Mouse (Mus musculus) ovary, adult 18-20 months (tissue): ENCODE results near the gene Ifnlr1.
"Not testable (repeated sequence)": the region's sequence is repeated elsewhere in the genome, so short reads cannot be mapped to it uniquely, and the experiment has no call there.

Source experiments
- DNase-seq: peaks from one replicate; pipeline ENCODE4 v3.0.0; 2022; ENCODE audit warnings: low spot score, mixed read lengths

Gene Ifnlr1

GRCm38 (mm10) chr4:135686568-135686953, 474 bp downstream of the Ifnlr1 start:
- DNase-seq = no peak

DNA sequence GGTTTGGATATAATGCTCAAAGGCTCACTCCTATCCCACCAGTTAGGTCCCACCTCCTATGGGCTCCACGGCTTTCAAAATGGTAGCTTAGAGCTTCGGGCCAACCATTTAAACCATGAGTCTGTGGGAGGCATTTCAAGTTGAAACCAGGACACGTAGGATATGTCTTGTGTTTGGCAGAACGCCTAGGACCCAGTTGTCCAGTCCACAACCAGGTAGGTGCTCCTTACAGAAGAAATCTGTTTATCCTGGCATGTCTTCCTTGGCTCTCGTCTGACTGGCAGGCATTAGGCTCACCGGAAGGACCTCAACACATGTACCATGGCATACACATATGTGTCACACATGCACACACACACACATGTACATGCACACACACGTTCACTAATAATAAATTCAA, 3.7 kb downstream of the Ifnlr1 start:
- no peak for DNase-seq

- DNase-seq = no peak
These were observed 4.2 kb downstream of the Ifnlr1 start for GRCm38 (mm10) chr4:135690241-135690640.

DNA sequence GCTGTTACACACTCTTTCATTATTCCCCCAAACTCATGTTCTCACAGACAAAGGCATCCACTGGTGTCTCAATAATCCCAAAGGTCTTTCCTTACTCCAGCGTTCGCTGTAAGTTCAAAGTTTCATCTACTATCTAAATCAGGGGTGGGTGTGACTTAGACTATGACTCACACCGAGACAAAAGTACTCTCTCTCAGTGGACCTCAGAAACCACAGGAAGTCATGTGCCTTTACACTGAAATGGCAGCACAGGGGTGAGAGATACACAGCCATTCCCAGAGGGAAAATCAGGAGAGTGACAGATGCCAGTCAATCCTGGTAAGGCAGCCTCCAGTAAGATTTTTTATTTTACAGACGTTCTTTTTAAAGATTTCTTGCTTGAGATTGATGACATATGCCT, 6.8 kb downstream of the Ifnlr1 start:
- DNase-seq = no peak

- no peak for DNase-seq
These were observed 12.4 kb downstream of the Ifnlr1 start for GRCm38 (mm10) chr4:135698498-135698897.

- no peak for DNase-seq
These were observed 17.4 kb downstream of the Ifnlr1 start for GRCm38 (mm10) chr4:135703497-135703896.

- no peak for DNase-seq
These were observed 17.9 kb downstream of the Ifnlr1 start for GRCm38 (mm10) chr4:135704016-135704415.

DNA sequence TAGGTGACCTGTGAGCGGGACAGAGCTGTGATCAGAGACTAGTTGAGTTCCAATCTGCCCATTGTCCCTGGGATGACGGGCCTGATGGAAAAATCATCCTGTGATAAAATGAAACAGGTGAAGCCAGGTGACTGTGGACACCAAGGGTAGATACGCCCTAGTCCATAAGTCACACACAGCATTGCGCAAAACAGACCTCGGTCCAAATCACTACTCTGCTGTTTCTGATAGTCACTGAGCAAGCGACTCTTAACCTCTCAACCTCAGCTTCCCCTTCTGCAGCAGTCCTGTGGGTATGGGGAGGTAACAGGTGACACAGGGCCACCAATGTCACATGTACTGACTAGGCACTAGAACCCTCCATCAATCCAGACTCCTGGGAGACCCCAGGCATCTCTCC, 20.0 kb downstream of the Ifnlr1 start:
- no peak for DNase-seq

DNA sequence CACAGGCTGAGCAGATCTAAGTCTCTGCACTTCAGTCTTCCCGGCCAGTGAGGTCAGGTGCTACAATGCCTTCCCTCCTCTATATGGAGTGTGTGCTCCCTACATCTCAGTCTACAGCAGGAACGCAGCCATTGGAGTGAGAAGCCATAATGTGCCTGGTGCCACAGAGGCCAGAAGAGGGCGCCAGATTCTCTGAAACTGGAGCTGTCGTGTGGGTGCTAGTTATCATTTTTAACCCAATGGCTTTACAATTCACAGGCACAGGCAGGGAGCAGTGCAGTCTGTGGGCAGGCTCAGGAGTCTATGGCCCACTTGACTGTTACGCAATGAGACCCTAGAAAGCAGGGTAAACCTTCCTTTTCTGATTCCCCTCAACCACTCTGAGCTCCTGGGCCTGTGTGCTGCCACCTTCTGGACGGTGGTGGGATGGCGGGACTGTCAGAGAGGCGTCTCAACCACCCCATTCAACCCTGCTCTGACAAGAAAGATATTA, 23.0 kb downstream of the Ifnlr1 start:
- no peak for DNase-seq

DNA sequence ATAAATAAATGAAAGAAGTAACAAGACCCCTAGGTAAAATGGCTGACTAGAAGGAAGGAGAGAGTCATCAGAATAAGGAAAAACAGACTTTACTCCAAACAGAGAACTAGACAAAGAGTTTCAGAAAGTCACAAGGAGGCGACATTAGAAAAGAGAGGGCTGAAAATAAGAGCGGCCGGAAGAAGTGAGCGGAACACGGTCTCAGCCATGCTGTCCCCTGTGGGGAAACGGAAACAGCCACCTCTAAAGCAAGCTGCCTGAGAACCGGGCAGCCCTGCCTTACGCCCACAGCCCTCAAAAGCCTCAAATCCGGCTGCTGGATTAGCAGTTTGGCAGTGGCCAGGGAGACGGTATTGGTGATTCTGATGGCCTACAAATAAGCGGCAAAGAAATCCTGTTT, 23.5 kb downstream of the Ifnlr1 start:
- no peak for DNase-seq

DNA sequence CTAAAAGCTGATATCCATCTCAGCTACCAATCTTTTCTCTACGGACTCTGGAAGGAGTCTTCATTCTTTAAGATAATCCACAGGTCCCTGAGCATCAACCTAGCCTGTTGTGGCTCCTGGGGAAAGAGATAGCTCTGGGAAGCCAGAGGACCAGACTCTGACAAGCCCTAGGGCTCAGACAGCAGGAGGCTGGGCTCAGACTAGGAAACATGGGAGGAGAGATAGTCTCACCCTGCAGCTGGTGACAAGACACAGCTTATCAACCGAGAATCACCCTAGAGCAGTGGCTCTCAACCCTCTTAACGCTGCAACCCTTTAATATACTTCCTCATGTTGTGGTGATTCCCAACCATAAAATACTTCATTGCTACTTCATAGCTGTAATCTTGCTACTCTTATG, 24.3 kb downstream of the Ifnlr1 start:
- no peak for DNase-seq

DNA sequence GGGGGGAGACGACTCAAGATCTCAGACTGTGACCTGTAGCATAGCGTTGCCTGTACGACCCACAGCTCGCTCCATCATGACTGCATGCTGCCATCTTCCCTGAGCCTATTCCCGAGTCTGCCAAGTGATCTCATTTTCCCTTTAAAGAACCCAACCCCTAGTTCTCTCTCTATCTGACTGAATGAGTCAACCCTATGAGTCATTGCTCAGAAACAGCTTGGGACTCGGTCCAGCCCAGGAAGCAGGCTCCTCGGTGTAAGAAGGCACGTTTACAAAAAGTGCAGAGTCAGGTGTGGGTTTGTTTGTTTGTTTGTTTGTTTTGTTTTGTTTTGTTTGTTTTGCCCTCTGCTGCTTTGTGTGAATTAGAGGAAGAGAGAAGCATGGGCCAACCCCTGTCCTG, 28.7 kb downstream of the Ifnlr1 start:
- DNase-seq = no peak

GRCm38 (mm10) chr4:135716438-135716837, 30.4 kb downstream of the Ifnlr1 start:
- not testable (repeated sequence) for DNase-seq

DNA sequence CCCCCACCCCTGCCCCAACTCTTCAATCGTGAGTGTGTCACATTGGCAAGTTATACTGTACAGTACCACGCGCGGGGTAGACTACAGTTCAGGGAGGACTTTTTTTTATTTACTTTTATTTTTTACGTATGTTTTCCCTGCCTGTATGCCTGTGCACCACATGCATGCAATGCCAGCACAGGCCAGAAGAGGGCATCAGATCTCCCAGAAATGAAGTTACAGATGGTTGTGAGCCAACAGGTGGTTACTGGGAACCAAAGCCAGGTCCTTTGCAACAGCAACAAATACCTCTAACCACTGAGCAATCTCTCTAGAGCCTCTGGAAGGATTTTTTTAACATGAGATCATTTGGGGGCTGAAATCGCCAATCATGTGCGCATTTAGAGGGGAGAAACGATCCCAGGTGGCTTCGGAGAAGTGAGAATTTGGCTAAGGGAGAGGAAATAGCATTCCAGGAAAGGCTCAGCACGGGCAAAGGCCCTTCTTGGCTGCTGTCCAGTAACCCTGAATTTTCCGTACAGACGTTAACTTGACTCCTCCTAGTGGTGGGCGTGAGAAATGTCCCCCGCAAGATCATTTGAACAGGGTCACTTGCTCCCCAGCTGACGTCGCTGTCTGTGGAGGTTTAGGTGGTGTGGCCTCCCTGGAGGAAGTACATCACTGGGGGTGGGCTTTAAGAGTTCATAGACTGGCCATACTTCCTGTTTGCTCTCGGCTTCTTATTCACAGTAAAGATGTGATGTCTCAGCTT, 36.6 kb downstream of the Ifnlr1 start:
- no peak for DNase-seq

- DNase-seq = no peak
These were observed 40.3 kb downstream of the Ifnlr1 start for GRCm38 (mm10) chr4:135726416-135726815.

DNA sequence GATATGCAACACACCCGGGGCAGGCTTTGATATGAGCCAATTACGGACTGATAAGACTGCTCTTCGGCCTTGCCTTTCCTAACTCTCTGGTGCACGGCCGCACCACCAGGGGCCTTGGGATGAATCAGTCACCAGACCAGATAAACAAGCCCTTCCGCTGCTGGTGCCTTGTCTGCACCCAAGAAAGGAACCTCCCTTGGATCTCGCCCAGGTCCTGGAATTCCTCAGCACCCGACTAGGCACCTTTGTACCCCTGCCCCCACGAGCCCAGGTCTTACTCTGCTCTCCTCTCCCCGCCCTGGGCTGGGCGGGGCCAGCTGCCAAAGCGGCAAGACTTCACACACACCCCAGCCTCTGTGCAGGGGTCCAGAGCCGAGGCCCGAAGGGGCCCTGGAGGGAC, 41.7 kb downstream of the Ifnlr1 start, which contains the start of gene Il22ra1:
Il22ra1 (plus strand) TSS at position 356 of the 400 bp plus-strand sequence.
- peak; percentile 79 for DNase-seq

DNA sequence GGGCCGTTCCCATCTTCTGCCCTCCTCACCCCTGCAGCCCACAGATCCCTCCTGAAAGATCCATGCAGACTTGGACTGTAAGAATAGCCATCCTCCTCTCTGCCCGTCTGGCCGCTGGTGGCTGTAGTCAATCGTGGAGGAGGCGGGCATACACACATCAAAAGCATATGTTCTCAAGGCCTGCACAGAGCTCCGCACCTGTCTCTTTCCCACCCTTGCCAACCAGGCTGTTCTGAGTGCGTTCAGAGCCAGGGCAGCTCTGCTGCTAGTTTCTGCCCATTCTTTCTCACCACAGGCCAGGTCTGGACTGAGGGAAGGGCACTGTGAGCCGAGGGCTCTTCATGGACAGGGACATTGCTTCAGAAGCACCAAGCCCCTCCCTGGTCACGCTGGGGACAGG, 44.1 kb downstream of the Ifnlr1 start:
- DNase-seq = no peak

DNA sequence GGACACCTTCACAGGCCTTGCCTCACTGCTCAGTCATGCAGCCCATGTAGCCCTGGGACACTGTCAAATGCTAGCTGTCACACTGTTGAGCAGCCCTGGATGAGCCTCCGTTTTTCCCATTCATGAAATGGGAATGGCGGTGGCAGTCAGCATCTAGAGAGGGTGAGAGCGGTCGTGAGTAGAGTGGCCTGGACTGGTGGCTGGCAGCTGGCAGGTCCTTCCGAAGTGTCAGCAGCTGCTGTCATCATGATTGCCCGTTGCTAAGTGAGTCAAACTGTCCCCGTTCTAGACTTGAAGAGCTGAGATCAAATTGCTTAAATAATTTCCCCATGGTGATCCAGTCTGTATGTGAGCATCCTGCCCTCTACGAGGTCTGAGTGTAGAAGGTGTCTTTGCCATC, 44.9 kb downstream of the Ifnlr1 start:
- no peak for DNase-seq

DNA sequence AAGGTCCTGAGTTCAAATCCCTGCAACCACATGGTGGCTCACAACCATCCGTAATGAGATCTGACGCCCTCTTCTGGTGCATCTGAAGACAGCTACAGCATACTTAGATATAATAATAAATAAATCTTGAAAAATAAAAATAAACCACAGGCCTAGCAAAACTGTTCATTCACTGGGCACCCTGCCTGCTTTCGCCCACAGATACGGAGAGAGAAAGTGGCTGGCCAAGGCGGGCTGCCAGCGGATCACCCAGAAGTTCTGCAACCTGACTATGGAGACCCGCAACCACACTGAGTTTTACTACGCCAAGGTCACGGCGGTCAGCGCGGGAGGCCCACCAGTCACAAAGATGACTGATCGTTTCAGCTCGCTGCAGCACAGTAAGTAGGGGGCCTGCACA, 47.8 kb downstream of the Ifnlr1 start:
- DNase-seq = no peak

DNA sequence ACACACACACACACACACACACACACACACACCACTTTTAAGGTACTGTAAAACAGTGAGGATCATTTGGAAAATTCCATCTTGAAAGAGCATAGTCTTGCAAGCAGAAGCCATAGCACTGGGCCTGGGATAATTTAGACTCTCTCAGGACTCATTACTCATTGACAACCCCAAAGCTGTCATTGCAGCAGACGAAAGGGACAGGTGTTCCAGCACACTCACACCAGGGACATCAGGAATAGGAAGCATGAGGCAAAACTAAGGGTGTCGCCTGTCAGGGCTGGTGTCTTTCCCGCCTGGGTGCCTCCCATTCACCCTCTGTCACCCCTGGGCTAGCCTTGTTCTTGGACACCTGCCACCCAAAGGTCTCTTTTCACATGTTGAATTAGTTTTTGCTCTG, 50.8 kb downstream of the Ifnlr1 start:
- DNase-seq = no peak

- no peak for DNase-seq
These were observed 52.1 kb downstream of the Ifnlr1 start for GRCm38 (mm10) chr4:135738237-135738636.

GRCm38 (mm10) chr4:135739148-135739547, 53.1 kb downstream of the Ifnlr1 start:
- no peak for DNase-seq

DNA sequence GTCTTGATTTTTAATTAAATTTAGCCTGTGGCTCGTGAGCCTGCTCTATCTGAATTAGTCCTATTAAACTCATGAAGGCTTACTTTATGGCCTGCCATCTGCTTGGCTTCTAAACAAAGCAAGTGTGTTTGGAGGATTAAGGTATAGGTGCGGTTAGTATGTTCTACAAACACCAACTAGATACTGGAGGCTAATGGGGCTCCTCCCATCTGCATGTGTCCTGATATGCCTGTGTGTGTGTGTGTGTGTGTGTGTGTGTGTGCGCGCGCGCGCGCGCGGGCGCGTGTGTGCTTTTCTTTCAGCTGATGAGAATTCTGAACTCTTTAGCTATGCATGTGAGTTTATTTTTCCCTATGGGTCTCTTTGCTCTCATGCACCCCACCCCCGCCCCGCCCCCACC, 53.6 kb downstream of the Ifnlr1 start:
- DNase-seq = no peak

GRCm38 (mm10) chr4:135743520-135743919, 57.4 kb downstream of the Ifnlr1 start:
- DNase-seq = no peak
